Mouse (Mus musculus): ENCODE data around the gene Retreg1.

Retreg1 gene

DNA sequence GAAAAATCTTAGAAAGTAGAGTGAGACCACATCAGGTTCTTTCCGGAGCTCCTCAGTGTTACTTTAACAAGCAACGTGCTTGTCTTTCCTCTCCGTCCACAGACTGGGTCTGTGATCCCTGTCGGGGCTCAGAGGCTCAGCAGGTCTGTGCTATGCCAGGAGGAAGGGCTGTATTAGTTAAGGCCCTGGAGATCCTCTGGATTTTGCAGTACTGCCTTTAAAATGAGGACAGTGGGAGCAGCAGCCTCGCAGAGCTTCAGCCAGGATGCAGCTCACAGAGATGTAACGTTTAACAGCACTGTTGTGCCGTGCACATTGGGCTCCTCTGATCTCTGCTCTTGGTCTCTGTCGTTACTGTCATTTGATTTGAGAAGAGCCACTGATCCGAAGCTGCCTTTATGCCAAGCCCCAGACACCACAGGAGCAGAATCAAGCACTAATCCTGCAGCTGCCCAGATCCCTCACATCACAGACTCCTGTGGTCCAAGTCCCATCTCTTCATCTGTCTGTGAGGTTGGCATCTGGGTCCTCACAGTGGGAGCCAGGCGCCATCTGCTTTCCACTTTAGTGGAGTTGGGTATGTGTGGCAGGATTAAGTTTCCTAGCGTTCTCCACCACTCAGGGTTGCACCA, 72.7 kb downstream of the Retreg1 start:
- CTCF ChIA-PET: no interaction called here

DNA sequence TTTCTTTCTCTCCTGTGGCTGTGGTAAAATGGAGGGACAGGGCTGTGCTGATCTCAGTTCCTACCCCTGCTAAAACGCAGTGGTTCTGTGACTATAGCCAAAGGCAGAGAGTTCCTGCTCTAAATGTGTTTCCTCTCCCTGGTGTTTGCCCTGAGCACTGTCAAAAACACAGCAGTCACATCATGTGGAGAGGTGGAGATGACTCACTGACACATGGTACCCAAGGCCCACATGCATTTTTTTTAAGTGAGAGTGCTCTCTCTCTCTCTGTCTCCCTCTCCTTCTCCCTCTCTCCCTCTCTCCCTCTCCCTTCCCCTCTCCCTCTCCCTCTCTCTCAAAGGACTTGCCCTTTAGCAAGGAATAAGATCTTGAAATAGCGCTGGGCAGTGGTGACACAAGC, 73.3 kb downstream of the Retreg1 start:
- CTCF ChIA-PET: no interaction called here

DNA sequence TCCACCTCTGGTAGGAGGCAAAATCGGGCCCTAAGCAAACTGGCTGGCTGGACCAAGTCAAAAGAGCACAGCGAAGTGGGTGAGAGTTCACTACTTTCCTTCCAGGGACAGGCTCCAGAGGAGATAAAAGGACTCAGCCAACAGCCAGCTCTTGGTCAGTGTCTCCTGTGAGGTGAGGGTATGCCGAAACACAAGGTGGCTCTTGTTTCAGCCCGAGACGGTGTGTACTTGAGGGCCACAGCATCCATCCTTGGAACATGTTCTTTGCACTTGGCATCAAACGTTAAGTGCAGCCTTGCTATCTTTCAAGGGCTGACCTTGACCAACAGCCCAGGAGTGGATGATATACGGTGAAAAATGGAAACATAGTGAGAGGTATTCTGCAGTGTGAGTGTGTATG, 75.7 kb downstream of the Retreg1 start:
- CTCF ChIA-PET: no interaction called here

DNA sequence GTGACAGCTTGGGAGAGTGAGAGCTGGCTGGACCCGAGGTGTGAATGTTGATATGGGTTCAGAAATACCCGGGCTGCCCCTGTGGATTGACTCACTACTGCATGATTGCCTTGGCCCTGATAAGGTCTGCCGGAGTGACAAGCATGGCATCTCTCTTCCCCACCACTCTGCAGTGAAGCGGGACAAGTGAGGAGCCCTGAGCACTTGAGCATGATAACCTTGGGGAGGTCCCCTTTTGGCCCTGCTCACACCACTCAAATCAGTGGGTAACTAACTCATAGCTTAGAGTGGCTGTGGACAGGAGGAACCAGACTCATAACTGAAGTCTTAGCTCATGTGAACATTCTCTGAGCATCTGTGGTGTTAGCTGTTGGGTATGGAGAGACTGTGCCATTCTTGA, 77.0 kb downstream of the Retreg1 start:
- CTCF ChIA-PET: no interaction called here

DNA sequence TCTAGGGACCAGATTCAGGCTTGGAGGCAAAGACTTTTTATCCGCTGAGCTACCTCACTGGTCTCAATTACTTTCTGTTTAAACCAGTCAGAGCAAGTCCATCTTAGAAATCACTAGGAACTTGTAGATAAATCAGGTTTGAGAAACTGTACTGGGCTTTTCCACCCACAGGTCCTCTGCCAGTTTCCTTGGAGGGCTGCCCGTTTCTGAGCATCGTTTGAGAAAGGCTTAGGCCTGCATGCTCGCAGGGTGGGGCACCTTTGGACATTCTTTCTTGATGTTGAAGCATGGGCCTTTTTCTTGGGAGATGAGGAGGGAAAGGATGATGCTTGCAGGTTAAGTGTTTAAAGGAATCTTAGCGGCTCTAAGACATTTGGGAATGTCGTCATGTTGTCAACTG, 77.9 kb downstream of the Retreg1 start:
- CTCF ChIA-PET: no interaction called here

DNA sequence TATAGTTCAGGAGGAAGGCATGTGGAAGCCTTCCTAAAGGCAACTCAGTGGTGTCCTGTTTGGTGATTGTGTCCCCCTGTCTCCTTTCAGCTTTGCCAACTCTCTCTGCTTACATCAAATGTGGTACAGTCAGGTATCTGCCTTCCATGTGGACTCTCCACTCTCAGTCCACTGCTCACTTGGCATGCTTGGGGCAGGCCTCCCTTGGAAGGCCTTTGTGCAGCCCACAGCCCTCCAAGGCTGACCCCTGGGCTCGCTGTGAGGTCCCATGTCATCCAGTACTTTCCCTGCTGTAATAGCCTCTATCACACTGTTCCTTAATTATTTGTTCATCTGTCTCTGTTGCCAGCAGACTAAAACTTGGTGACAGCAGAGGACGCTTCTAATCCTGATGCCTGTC, 79.0 kb downstream of the Retreg1 start:
- CTCF ChIA-PET: no interaction called here

DNA sequence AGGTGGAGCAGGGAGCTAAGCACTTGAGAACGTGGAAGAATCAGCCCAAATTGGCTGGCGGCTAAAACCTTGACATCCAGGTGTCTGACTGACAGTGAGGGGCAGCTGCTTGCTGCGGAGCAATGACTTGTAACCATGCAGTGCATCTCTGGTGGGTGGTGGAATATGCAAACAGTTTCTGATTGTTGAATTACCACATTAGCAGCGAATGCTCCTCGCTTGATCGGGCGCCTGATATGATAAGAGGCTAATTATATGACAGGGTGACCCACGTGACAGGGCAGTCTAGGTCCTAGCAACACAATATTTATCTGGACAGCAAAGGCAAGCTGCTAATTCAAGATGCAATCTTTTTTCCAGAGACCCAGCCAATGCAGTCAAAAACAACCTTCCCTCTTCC, 80.9 kb downstream of the Retreg1 start:
- CTCF ChIA-PET: interaction anchor here (1.2 kb wide), 1 partner anchor 117 kb away, joined by 3 read pairs; no protein-coding TSS in a partner anchor

DNA sequence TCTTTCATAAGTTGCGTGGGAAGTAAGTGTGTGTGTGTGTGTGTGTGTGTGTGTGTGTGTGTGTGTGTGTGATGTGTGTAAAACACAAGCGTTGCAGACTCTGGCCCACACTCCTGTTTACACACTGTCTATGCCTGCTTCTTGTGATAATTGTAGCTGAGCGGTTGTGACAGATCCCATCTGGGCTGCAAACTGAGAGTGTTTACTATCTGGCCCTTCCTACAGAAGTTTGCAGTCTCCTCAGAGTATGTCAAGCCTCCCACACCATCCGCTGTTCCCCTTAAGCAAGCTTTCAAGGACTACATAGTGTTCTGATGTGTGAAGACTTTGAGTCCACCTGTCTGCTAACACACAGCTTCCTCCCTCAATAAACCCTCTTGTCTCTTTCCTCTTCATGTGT, 83.2 kb downstream of the Retreg1 start:
- CTCF ChIA-PET: no interaction called here

DNA sequence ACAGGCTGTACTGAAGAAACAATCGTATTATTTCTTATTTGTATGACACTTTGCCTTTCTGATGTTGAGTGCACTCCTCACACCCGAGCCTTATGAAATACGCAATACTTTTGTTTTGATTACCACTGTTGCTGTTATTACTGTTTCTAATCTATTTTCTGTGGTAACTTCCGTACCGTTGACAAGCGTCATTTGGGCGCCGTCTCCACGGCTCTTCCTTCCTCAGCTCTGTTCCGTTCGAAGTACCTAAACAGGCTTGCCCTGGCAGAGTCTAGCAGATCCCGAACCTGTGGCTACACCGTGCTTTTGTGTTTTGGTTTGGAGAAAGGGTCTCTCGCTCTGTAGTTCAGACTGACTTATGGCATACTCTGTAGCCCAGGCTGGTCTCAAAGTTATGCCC, 84.1 kb downstream of the Retreg1 start:
- CTCF ChIA-PET: no interaction called here

DNA sequence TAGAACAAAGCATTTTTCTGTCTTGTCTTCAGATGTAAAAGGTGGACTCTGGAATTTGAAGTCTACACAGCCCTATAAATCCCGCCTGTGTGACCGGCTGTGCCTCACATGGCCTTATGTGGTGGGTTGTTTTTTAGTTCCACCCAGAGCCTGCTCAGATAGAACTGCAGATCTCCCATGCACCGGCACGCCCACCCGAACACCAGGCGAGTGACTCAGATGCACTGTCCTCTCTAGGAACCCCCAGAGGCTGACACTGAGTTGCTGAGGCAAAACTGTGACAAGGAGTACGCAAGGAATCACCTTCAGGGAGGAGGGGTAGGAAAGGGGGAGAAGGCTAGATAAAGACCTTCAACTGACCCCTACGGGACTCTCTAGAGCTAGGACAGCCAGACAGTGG, 85.0 kb downstream of the Retreg1 start:
- CTCF ChIA-PET: no interaction called here

DNA sequence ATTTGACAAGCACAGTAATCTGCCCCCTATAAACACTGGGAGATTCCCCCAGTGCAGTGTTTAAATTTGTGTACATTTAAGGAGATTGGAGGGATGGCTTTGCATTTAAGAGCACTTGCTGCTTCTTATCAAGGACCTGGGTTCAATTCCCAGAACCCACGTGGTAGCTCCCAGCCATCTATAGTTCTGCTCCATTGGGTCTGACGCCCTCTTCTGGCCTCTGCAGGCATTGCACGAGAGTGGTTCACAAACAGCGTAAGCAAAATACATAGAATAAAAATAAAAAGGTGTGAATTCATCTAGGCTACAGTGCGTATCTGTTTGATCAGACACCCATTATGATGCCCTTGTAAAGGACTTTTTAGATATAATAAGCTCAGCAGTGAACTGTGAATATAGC, 85.9 kb downstream of the Retreg1 start:
- CTCF ChIA-PET: interaction anchor here (1.0 kb wide), 1 partner anchor 123 kb away, joined by 3 read pairs; no protein-coding TSS in a partner anchor

DNA sequence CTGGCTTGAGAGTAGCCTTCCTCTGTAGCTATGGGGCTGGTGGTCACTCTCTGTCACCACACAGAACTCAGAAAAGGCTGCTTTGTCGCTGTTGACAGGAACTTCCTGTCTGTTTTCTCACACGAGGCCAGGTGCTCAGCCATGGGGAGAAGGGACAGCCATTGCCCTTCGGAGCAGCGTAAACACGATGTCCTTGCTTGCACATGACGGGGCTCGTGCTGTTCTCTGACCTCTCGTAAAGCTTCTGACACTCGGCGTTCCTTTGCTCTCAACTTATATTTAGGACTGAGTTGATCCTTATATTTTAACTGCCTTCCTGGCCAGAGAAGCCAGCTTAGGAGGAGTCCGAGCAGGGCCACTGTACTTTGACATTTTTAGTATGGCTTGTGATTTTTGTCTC, 86.5 kb downstream of the Retreg1 start:
- CTCF ChIA-PET: interaction anchor here (0.8 kb wide), 1 partner anchor 75 kb away, joined by 3 read pairs; no protein-coding TSS in a partner anchor

DNA sequence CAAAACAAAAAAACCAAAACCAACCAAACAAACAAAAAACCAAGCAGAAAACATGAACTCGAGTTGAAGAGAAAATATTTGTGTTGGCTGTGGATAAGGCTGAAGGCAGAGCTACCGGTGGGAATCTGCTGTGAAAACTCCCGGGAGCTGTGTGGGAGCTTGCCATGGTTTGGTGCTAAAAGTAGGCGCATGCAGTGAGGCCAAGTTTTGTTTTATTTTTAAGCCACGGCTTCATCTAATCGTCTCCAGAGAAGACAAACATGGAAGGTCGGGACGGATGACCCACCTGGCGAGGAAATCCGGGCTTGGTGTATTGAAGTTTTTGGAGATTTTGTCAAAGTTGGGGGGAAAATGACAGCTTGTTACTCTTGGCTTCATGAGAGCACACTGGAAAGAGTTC, 87.0 kb downstream of the Retreg1 start:
- CTCF ChIA-PET: interaction anchor here (0.8 kb wide), 1 partner anchor 75 kb away, joined by 3 read pairs; no protein-coding TSS in a partner anchor

DNA sequence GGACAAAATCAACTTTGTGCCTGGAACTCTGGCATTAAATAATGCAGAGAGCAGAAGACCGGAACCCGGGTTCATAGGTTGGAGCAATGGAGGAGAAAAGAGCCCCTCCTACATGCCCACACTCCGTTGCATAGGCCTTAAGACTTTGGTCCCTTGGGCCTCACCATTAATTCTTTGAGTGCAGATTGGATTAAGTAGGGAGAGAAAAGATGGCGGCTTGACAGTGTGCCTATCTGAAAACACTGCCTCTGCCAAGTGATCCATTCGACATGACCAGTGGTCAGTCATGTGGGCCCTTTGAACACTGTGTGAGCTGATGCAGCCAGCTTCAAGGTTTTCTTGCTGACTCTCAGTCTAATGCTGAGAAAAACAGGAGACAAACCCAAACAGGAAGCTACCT, 87.7 kb downstream of the Retreg1 start:
- CTCF ChIA-PET: interaction anchor here (1.1 kb wide), 1 partner anchor 29 kb away, joined by 3 read pairs; no protein-coding TSS in a partner anchor

DNA sequence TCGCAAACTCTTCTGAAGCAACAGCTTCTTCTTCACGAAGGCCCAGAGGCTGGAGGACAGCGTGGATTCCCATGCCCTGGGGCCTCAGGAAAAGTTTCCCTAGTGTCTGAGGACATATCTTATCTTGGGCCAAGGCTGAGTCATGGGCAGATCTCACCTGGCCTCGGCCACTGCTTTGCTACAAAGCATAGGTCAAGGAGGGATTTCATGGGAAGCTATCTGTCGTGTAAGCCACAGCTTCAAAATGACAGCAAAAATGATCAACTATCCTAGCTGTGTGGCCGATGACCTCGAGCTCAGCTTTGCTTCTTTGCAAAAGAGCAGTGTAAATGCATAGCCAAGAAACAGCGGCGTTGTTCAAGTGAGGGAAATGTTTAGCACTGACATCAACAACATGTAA, 89.5 kb downstream of the Retreg1 start:
- CTCF ChIA-PET: no interaction called here

DNA sequence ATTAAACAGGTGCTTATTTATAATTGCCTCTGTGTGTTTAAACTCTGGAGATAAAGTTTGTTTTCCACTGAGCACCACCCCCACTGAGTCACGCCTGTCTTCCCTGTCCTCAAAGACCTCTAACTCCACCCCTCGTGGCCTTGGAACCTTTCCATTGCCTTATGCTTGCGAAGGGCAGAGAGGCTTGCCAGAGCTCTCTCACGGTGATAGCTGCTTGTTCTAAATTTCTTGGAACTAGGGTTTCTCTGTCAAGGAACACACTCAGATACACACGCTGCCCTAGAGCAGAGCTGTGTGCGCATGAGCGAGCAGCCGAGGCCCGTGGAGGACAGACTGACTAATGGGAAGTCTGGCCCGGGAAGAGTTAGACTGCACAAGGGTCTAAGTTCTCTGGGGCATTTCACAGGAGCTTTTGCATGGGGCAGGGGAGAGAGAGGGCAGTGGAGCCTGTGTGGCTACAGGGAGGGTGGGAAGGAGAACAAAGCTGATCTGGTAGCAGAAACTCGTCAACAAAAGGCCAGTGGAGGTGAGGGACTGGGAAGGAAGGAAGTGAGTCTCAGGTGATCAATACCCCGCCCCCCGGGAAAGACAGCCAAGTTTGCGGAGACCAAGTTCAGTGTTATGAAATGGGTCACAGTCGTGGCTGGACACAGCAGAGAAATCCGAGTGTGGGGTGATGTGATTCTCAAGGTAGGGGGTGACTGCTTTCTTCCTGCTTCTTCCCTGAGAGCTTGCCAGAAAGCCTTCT, 90.1 kb downstream of the Retreg1 start:
- CTCF ChIA-PET: interaction anchor here (0.6 kb wide), 1 partner anchor 75 kb away, joined by 3 read pairs; no protein-coding TSS in a partner anchor

DNA sequence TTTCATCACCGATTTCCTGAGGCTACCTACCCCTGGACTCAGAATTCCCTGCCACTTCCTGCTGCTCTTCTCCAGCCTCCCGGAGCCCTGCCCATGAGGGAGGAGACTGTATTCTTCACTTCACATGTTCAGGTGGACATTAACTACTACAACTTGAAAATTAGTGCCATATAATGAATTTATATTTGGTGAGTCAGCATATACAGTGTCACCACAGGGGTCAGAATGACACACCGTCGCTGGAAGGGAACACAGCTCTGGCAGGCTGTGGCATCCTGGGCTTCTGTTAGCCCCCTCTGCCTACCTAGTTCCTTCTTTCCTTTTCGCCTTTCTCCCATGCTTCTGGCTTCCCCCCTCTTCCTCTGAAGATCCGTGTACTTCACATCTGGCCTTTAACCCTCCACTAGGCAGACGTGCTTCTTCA, 90.7 kb downstream of the Retreg1 start:
- CTCF ChIA-PET: no interaction called here

DNA sequence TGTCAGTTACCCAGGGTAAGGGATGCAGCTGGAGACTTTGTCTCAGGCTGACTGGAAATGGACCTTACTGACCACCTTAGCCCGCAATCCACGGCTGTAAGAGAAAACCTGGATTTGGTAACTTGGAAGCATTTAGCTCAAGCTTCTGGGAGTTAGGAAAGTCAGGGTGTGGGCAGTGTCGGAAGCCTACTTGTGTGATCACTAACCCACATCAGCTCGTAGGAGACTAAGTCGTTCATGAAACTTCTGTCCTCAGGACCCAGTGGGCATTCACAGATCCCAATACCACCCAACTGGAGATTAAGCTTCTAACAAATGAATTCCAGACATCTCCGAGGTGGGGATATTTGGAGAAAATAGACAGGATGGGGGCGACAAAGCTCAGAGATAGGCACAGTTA, 91.4 kb downstream of the Retreg1 start:
- CTCF ChIA-PET: no interaction called here

DNA sequence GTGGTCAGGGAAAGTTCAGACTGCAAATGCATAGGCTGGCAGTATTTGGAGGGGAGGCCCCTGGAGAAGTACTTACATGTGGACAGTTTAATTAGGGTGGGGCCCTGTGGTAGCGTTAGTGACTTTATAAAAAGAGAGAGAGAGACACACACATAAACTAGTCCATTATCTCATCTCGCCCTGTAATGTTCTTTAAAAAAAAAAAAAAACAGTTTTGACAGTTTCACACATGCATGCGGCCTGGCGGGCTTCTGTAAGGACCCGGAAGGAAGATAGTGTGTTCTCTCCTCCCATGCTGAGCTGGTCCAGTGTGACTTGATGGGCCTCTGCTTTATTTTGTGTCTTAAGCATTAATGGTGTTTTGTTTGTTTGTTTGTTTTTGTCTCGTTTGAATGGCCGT, 95.5 kb downstream of the Retreg1 start:
- CTCF ChIA-PET: interaction anchor here (0.6 kb wide), 1 partner anchor 382 kb away, joined by 4 read pairs; no protein-coding TSS in a partner anchor

DNA sequence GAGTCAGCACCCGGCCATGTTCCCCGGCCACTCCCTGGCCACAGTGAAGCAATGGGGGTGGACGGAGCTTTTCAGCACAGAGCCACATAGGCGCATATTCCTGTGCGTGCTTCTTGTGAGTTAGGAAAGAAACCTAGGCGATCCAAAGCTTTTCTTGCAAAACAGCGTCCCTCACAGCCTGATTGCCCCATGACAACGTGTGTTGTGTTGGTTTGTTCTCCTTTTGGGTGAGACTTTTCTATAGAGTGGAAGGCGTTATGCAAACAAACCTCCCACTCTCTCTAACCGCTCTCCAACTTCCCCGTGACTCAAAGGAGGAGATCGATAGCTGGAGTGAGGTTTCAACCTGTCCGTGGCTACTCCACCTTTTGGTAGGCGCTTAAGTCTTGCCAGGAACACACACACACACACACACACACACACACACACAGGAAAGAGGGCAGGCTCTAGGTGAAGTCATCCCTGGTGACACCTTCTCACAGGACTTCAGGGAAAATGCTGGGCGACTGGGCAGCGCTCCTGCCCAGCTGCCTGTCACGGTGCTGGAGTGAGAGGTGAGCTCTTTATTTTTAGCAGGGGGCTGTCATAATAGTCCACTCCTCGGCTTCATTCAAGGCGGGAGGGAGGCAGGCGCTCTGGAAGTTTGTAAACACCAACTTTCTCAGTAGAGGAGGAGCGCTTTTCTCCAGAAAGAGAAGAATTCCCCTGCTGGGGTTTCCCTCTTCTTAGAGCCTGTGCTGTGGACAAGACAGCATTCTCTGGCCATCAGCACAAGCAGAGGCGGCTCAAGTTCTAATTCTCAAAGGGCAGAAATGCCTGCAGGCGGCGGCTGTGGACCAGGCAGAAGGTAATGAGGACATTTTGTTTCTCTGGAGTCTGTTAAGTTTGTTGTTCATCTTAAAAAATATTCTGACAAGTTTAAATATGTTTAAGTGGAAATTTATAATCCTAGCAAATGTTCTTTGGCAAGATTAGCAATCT, 97.7 kb downstream of the Retreg1 start:
- CTCF ChIA-PET: no interaction called here

DNA sequence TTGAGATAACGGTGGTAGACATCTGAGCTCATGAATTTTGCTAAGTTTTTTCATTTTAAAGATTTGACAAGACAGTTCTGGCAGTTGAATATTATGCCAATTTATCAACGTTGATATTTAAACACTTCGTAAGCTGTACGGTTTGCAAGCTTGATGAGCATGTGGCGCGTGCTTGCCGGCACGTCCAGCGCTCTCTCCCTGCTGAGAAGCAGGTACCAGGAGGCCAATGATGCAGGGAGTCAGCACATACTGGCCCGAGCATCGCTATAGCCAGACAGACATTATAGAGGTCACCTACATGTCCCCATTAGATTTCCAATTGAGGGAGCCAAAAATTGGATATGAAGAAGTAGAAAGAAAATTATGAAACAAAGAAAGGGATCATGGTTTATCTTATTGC, 98.5 kb downstream of the Retreg1 start:
- CTCF ChIA-PET: no interaction called here

DNA sequence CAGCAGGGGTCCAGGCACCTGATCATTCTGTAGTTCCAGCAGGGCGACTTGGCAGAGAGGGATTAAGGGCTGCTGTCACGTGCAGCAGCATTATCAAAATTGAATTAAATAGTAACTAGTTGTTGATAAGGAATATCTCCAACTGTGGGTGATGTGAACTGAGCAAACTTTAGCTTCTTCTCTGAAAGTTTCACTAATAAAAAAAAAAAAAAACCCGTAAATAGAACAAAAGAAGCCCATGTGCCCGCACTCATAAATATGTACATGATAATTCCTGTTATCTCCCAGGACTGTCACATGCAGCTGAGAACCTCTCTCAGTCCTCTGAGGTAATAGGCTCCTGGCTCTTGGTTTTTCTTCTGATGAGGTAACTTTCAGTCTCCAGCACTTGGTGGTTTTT, 99.4 kb downstream of the Retreg1 start:
- CTCF ChIA-PET: no interaction called here

All from spleen, embryonic (tissue).